Mouse (Mus musculus): ENCODE measurements around the gene AB124611. TPM values are rescaled to one million over a fixed set of nuclear protein-coding genes. Genes with fewer than 3 reads are reported as not detected.

The AB124611 gene
- polyA plus RNA-seq, 1 experiment from 2014 or later: 5.8 TPM

DNA sequence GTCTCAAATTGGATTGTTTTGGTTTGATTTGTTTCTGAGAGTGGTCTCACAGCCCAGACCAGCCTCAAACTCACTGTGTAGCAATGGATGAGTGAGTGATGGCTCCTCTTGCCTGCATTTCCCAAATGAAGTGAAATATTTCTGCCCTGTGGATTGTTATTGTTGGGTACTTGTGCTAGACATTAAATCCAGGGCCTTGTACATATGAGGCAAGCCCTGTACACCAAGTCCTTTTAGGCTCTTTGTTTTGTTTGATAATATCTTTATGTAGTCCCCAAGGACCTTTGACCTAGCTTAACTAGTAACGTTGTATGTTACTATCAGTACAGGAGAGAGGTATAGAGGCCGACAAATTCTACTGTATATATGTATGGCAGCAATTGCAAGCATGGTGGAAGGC, 68.9 kb downstream of the AB124611 start:
- no peak for DNase-seq (ENCODE audit: low spot score)
- Histone ChIP-seq H3K27ac (no peak overlapping the region), H3K9me3 (no peaks in the 10 kb centered on the region), H3K27me3 (ENCODE audit: insufficient read depth, poor library complexity, severe bottlenecking) (no peaks in the 10 kb centered on the region), H3K36me3 (peaks cover 45% of the 10 kb centered on the region), H3K4me1 (replicated peaks) (peaks cover 34% of the 10 kb centered on the region), H3K4me3 (no peak overlapping the region)
- 94% methylated on average over 2 of the region's 2 CpGs for WGBS

Other genes with a start within 250 kb of the AB124611 start
- gene Kri1, start 238.2 kb upstream of the AB124611 start, polyA plus RNA-seq (2016; fragmentation: Nextera tagmentation; extraction: Ambion mirVana): 17.6 and 19.4 TPM in 2 replicates
- 58.4 and 73.5 TPM in 2 replicates for gene Cdkn2d, start 234.8 kb upstream of the AB124611 start, polyA plus RNA-seq (2016; fragmentation: Nextera tagmentation; extraction: Ambion mirVana)
- gene Ap1m2, start 213.8 kb upstream of the AB124611 start, polyA plus RNA-seq (2016; fragmentation: Nextera tagmentation; extraction: Ambion mirVana): 4.8 and 14.6 TPM in 2 replicates
- 68.7 and 75.7 TPM in 2 replicates for gene Slc44a2, start 205.5 kb upstream of the AB124611 start, polyA plus RNA-seq (2016; fragmentation: Nextera tagmentation; extraction: Ambion mirVana)
- 270 and 300 TPM in 2 replicates for gene Ilf3, start 158.3 kb upstream of the AB124611 start, polyA plus RNA-seq (2016; fragmentation: Nextera tagmentation; extraction: Ambion mirVana)
- 63.3 and 68.7 TPM in 2 replicates for gene Qtrt1, start 114.3 kb upstream of the AB124611 start, polyA plus RNA-seq (2016; fragmentation: Nextera tagmentation; extraction: Ambion mirVana)
- 75.1 and 80.4 TPM in 2 replicates for gene Dnm2, start 101.3 kb upstream of the AB124611 start, polyA plus RNA-seq (2016; fragmentation: Nextera tagmentation; extraction: Ambion mirVana)
- 103 and 110 TPM in 2 replicates for gene Tmed1, start 15.9 kb upstream of the AB124611 start, polyA plus RNA-seq (2016; fragmentation: Nextera tagmentation; extraction: Ambion mirVana)
- gene Carm1, start 20.7 kb downstream of the AB124611 start, polyA plus RNA-seq (2016; fragmentation: Nextera tagmentation; extraction: Ambion mirVana): 66.3 and 71.9 TPM in 2 replicates
- gene Timm29, start 66.5 kb downstream of the AB124611 start, polyA plus RNA-seq (2016; fragmentation: Nextera tagmentation; extraction: Ambion mirVana): 33.8 and 38.4 TPM in 2 replicates
- 21.5 and 23.7 TPM in 2 replicates for gene Yipf2, start 66.7 kb downstream of the AB124611 start, polyA plus RNA-seq (2016; fragmentation: Nextera tagmentation; extraction: Ambion mirVana)
- gene Smarca4, start 90.0 kb downstream of the AB124611 start, polyA plus RNA-seq (2016; fragmentation: Nextera tagmentation; extraction: Ambion mirVana): 153 and 173 TPM in 2 replicates
- gene Ldlr, start 197.3 kb downstream of the AB124611 start, polyA plus RNA-seq (2016; fragmentation: Nextera tagmentation; extraction: Ambion mirVana): 51.1 and 55.1 TPM in 2 replicates
- 132 and 165 TPM in 2 replicates for gene Spc24, start 234.1 kb downstream of the AB124611 start, polyA plus RNA-seq (2016; fragmentation: Nextera tagmentation; extraction: Ambion mirVana)

All from hindbrain, embryonic 10.5 days (tissue).